Mouse (Mus musculus): Measurements from ENCODE around the gene A930009A15Rik. TPM values are rescaled to one million over a fixed set of nuclear protein-coding genes. Genes with fewer than 3 reads are reported as not detected.

The A930009A15Rik gene
- polyA plus RNA-seq, 3 experiments from 2014 or later, result not detected

Other genes starting within 250 kb of the A930009A15Rik start
- 10 to 100 TPM; 35.8 to 43.5 (median 39.4) TPM for gene Tmem19, start 207.5 kb upstream of the A930009A15Rik start, polyA plus RNA-seq (2017; shearing (Covaris generic))
- gene Thap2, start 185.5 kb upstream of the A930009A15Rik start, polyA plus RNA-seq (2017; shearing (Covaris generic)), result 10 to 100 TPM; 13.6 to 18.7 (median 17.9) TPM
- gene Zfc3h1, start 185.0 kb upstream of the A930009A15Rik start, polyA plus RNA-seq (2017; shearing (Covaris generic)), result 10 to 100 TPM; 25.6 to 37.1 (median 33.7) TPM
- under 1 TPM in 1 of 3 experiments, not detected in 2; 0.15 TPM for gene Lgr5, start 17.8 kb downstream of the A930009A15Rik start, polyA plus RNA-seq (2017; shearing (Covaris generic))
- gene Tspan8, start 246.8 kb downstream of the A930009A15Rik start, polyA plus RNA-seq (2017; shearing (Covaris generic)), result 1 to 10 TPM in 1 of 3 experiments, not detected in 2; 1.2 TPM